Mouse (Mus musculus) forebrain, embryonic 11.5 days (tissue): Measurements from ENCODE around the gene Arhgef1. TPM values are rescaled to one million over a fixed set of nuclear protein-coding genes. Genes with fewer than 3 reads are reported as not detected.

Experiments
- ATAC-seq: fragments of 200-750 bp; cut with Nextera tagmentation; replicated peaks from 2 replicates; pipeline ENCODE4 v1.8.0; 2017; ENCODE audit warnings: moderate TSS enrichment; ENCODE audit not compliant: low FRiP score
- DNase-seq: peaks from one replicate; pipeline ENCODE4 v3.0.0-alpha.2; 2017; ENCODE audit warnings: low spot score
- H3K27ac ChIP-seq: fragments of 300-500 bp; sonication (generic); 2 replicates; pipeline ENCODE4 v1.5.1; 2014; ENCODE audit warnings: low read depth, low read length
- H3K27me3 ChIP-seq: fragments of 300-500 bp; sonication (generic); 2 replicates; pipeline ENCODE4 v1.6.1; 2014; ENCODE audit warnings: mild to moderate bottlenecking, low read length, mixed read lengths; ENCODE audit not compliant: control insufficient read depth, insufficient read depth
- H3K36me3 ChIP-seq: fragments of 300-500 bp; sonication (generic); 2 replicates; pipeline ENCODE4 v1.6.1; 2014; ENCODE audit warnings: mild to moderate bottlenecking, low read length, moderate library complexity, mixed read lengths; ENCODE audit not compliant: control insufficient read depth, insufficient read depth
- H3K4me1 ChIP-seq: fragments of 300-500 bp; sonication (generic); replicated peaks from 2 replicates; pipeline ENCODE4 v1.6.1; 2014; ENCODE audit warnings: low read length, mixed read lengths; ENCODE audit not compliant: control insufficient read depth, insufficient read depth
- H3K4me2 ChIP-seq: fragments of 300-500 bp; sonication (generic); 2 replicates; pipeline ENCODE4 v1.6.1; 2014; ENCODE audit warnings: low read depth, mild to moderate bottlenecking, low read length, moderate library complexity, mixed read lengths; ENCODE audit not compliant: severe bottlenecking
- H3K4me3 ChIP-seq: fragments of 300-500 bp; sonication (generic); 2 replicates; pipeline ENCODE4 v1.5.1; 2014; ENCODE audit warnings: low read depth, low read length
- H3K9ac ChIP-seq: fragments of 300-500 bp; sonication (generic); 2 replicates; pipeline ENCODE4 v1.6.1; 2014; ENCODE audit warnings: low read length
- H3K9me3 ChIP-seq: fragments of 300-500 bp; sonication (generic); 2 replicates; pipeline ENCODE4 v1.6.1; 2016; ENCODE audit warnings: low read length, mixed read lengths; ENCODE audit not compliant: control insufficient read depth
- WGBS: fragments of 180-500 bp; shearing (Covaris S2); extraction: QIAGEN DNeasy Blood & Tissue Kit; methylation state at CpG from one replicate; pipeline ENCODE4 v1.1.7; 2014; 5-methylcytosine and 5-hydroxymethylcytosine counted together
- polyA plus RNA-seq: library from polyadenylated mRNA; unstranded; fragments of >200 nt; fragmentation: Nextera tagmentation; extraction: Ambion mirVana; gene quantifications from 2 replicates; pipeline ENCODE4 v1.2.1, GENCODE M21; 2014

Gene Arhgef1
- polyA plus RNA-seq: 65.7 and 69.5 TPM in 2 replicates

- Histone ChIP-seq H3K4me1 (peaks cover 5% of the 10 kb centered on the region; the same call in 1 of the 2 replicates), H3K4me2 (peak within 1 kb of the TSS; percentile 72), H3K27me3 (no peaks in the 10 kb centered on the region), H3K36me3 (no peaks in the 10 kb centered on the region), H3K4me3 (peak within 1 kb of the TSS; percentile 63), H3K9ac (peak within 1 kb of the TSS; percentile 77), H3K9me3 (no peaks in the 10 kb centered on the region), H3K27ac (no peak within 1 kb of the TSS; the same call in 1 of the 2 replicates)
- WGBS: 6% methylated on average over 56 of the region's 68 CpGs
- DNase-seq: peak; percentile 77
- no peak for ATAC-seq
Observed at GRCm38 (mm10) chr7:24902630-24903443, at the start of gene Arhgef1. TSS of gene Arhgef1 (plus strand) at chr7:24902912.

GRCm38 (mm10) chr7:24853233-24853563, 49.5 kb upstream of the Arhgef1 start:
- Histone ChIP-seq H3K4me1 (no peaks in the 10 kb centered on the region; the same call in 1 of the 2 replicates), H3K9me3 (no peaks in the 10 kb centered on the region), H3K27me3 (no peaks in the 10 kb centered on the region), H3K9ac (no peak overlapping the region), H3K27ac (no peak overlapping the region), H3K36me3 (no peaks in the 10 kb centered on the region), H3K4me2 (no peak overlapping the region), H3K4me3 (no peak overlapping the region)
- ATAC-seq: no peak
- DNase-seq: no peak

- Histone ChIP-seq H3K4me3 (no peak overlapping the region), H3K36me3 (no peaks in the 10 kb centered on the region), H3K4me1 (no peaks in the 10 kb centered on the region; the same call in 1 of the 2 replicates), H3K4me2 (no peak overlapping the region), H3K27ac (no peak overlapping the region), H3K9me3 (no peaks in the 10 kb centered on the region), H3K27me3 (no peaks in the 10 kb centered on the region), H3K9ac (peak overlapping the region; percentile 24; the same call in 1 of the 2 replicates)
- 41% methylated on average over 7 of the region's 7 CpGs for WGBS
- DNase-seq (no peak), ATAC-seq (no peak)
Observed at GRCm38 (mm10) chr7:24853695-24854094, 49.0 kb upstream of the Arhgef1 start.

DNA sequence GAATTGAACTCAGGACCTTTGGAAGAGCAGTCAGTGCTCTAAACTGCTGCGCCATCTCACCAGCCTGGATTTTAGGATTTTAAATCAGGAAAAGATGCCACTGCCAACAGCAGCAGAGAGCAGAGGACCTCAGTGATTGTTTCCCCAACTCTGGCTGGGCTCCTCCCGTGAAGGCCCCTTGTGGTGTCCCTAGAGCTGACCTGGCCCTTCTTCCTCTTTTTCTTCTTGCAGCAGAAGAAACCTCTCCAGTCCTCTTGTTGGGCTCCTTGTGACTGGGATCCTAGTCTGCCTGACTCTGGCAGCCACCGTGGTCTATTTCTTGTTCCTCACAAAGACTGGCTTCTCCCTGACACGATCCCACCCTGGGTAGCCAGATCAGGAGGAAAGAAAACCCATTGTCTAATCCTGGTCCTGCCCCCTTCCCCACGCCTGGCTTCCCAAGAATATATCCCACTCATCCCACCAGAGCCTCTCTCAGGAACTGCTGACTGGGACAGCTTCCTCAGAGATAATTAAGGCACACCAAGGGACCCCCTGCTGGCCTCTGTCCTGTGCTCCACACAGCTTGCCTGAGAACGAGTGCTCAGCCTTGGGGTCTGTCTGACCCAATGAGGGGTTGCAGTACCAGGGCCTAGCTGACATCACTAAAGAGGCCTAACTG, 46.1 kb upstream of the Arhgef1 start:
- 32% methylated on average over 6 of the region's 6 CpGs for WGBS

GRCm38 (mm10) chr7:24859234-24859633, 43.5 kb upstream of the Arhgef1 start:
- Histone ChIP-seq H3K9me3 (no peaks in the 10 kb centered on the region), H3K27me3 (no peaks in the 10 kb centered on the region), H3K4me3 (no peak overlapping the region), H3K36me3 (no peaks in the 10 kb centered on the region), H3K4me1 (no peaks in the 10 kb centered on the region; the same call in 1 of the 2 replicates), H3K4me2 (no peak overlapping the region), H3K27ac (no peak overlapping the region), H3K9ac (no peak overlapping the region)
- no peak for ATAC-seq
- no peak for DNase-seq
- WGBS: 81% methylated on average over 5 of the region's 5 CpGs

More for the DNA sequence above, 46.1 kb upstream of the Arhgef1 start:
- H3K27ac ChIP-seq: no peak overlapping the region
- DNase-seq (no peak), ATAC-seq (no peak)
- H3K4me3 ChIP-seq: no peak overlapping the region
- no peaks in the 10 kb centered on the region for H3K36me3 ChIP-seq
- H3K27me3 ChIP-seq: no peaks in the 10 kb centered on the region
- H3K9me3 ChIP-seq: no peaks in the 10 kb centered on the region
- no peaks in the 10 kb centered on the region; the same call in 1 of the 2 replicates for H3K4me1 ChIP-seq
- no peak overlapping the region for H3K4me2 ChIP-seq
- H3K9ac ChIP-seq: peak overlapping the region; percentile 12; the same call in 1 of the 2 replicates

- H3K27ac ChIP-seq: no peak within 1 kb of the TSS
- no peaks in the 10 kb centered on the region for H3K36me3 ChIP-seq
- H3K4me2 ChIP-seq: no peak within 1 kb of the TSS
- no peaks in the 10 kb centered on the region for H3K4me1 ChIP-seq
- no peak for DNase-seq
- no peak within 1 kb of the TSS for H3K9ac ChIP-seq
- H3K9me3 ChIP-seq: no peaks in the 10 kb centered on the region
- no peak within 1 kb of the TSS for H3K4me3 ChIP-seq
- WGBS: 91% methylated on average over 7 of the region's 7 CpGs
- no peak for ATAC-seq
- no peaks in the 10 kb centered on the region for H3K27me3 ChIP-seq
Observed at GRCm38 (mm10) chr7:24861913-24862312, 40.8 kb upstream of the Arhgef1 start, which contains the start of gene Gm9844. TSS of gene Gm9844 (plus strand) at chr7:24862213.

DNA sequence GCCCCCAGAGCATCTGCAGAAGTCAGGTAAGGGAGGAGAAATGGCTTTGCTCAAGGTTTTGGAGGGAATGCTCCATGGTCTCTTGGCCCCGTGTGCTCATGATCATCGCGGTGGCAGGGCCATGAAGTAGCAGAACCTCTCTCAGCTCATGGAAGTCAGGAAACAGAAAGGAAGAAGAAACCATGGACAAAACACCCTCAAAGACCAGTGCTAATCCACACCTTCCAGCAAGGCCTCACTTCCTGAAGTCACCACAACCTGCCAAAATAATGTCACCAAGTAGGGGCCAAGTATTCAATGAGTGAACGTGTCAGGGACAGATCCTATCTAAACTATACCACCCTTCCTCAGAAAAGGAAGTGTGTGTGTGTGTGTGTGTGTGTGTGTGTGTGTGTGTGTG, 39.9 kb upstream of the Arhgef1 start:
- WGBS: 86% methylated on average over 4 of the region's 4 CpGs
- Histone ChIP-seq H3K9me3 (no peaks in the 10 kb centered on the region), H3K9ac (no peak overlapping the region), H3K27me3 (no peaks in the 10 kb centered on the region), H3K27ac (no peak overlapping the region), H3K36me3 (no peaks in the 10 kb centered on the region), H3K4me2 (no peak overlapping the region), H3K4me1 (no peaks in the 10 kb centered on the region), H3K4me3 (no peak overlapping the region)
- DNase-seq (no peak), ATAC-seq (no peak)

GRCm38 (mm10) chr7:24864156-24864555, 38.6 kb upstream of the Arhgef1 start:
- Histone ChIP-seq H3K4me1 (0 out of 2 replicates have a peak, but pooled peaks cover 3% of the 10 kb centered on the region), H3K9me3 (no peaks in the 10 kb centered on the region), H3K27me3 (no peaks in the 10 kb centered on the region), H3K36me3 (no peaks in the 10 kb centered on the region), H3K4me2 (no peak overlapping the region), H3K27ac (no peak overlapping the region), H3K9ac (no peak overlapping the region), H3K4me3 (no peak overlapping the region)
- ATAC-seq: no peak
- no peak for DNase-seq
- WGBS: 38% methylated on average over 6 of the region's 6 CpGs
